Mouse (Mus musculus): ENCODE results near the gene Mapk8. TPM values are rescaled to one million over a fixed set of nuclear protein-coding genes. Genes with fewer than 3 reads are reported as not detected.

Mapk8 gene
- total and polyA plus RNA-seq, 2 experiments from 2014 or later = 34.7 to 193 TPM

GRCm38 (mm10) chr14:33334402-33334801 is 112.6 kb downstream of the Mapk8 start:
- DNase-seq (no peak), ATAC-seq (no peak)
- no peaks in the 10 kb centered on the region for H3K4me1 ChIP-seq (ENCODE audit: insufficient read depth)
- H3K27ac ChIP-seq (ENCODE audit: low read depth, low read length) = no peak overlapping the region
- no peaks in the 10 kb centered on the region for H3K27me3 ChIP-seq (ENCODE audit: insufficient read depth, low read length)
- whole genome bisulfite sequencing = 85% methylated on average over 4 of the region's 4 CpGs
- no peak for TF ChIP-seq CTCF (IDR thresholded peaks at IDR 0.05; ENCODE audit: low read depth)
- no peak overlapping the region for H3K4me2 ChIP-seq (ENCODE audit: low read depth)
- H3K4me3 ChIP-seq (ENCODE audit: low read depth, low read length) = no peak overlapping the region
- no peaks in the 10 kb centered on the region for H3K36me3 ChIP-seq (ENCODE audit: insufficient read depth)
- H3K9me3 ChIP-seq (ENCODE audit: low read length) = no peaks in the 10 kb centered on the region
- no peak overlapping the region for H3K9ac ChIP-seq

- no peaks in the 10 kb centered on the region for H3K4me1 ChIP-seq (ENCODE audit: insufficient read depth)
- no peaks in the 10 kb centered on the region for H3K27me3 ChIP-seq (ENCODE audit: insufficient read depth, low read length)
- H3K9me3 ChIP-seq (ENCODE audit: low read length) = no peaks in the 10 kb centered on the region
- ATAC-seq = no peak
- no peak overlapping the region for H3K27ac ChIP-seq (ENCODE audit: low read depth, low read length)
- H3K4me2 ChIP-seq (ENCODE audit: low read depth) = no peak overlapping the region
- H3K4me3 ChIP-seq (ENCODE audit: low read depth, low read length) = no peak overlapping the region
- H3K36me3 ChIP-seq (ENCODE audit: insufficient read depth) = no peaks in the 10 kb centered on the region
- DNase-seq = no peak
- peak; percentile 62 for TF ChIP-seq CTCF (IDR thresholded peaks at IDR 0.05; ENCODE audit: low read depth)
- 88% methylated on average over 4 of the region's 4 CpGs for WGBS
- H3K9ac ChIP-seq = no peak overlapping the region
Measured at GRCm38 (mm10) chr14:33333833-33334232, 113.1 kb downstream of the Mapk8 start.

- Histone ChIP-seq H3K27me3 (ENCODE audit: insufficient read depth, low read length) (no peaks in the 10 kb centered on the region), H3K9ac (no peak overlapping the region), H3K4me1 (ENCODE audit: insufficient read depth) (peaks cover 4% of the 10 kb centered on the region; the same call in 1 of the 2 replicates), H3K36me3 (ENCODE audit: insufficient read depth) (no peaks in the 10 kb centered on the region), H3K9me3 (ENCODE audit: low read length) (no peaks in the 10 kb centered on the region), H3K4me3 (ENCODE audit: low read depth, low read length) (no peak overlapping the region), H3K27ac (ENCODE audit: low read depth, low read length) (no peak overlapping the region), H3K4me2 (ENCODE audit: low read depth) (no peak overlapping the region)
- WGBS = 59% methylated on average over 4 of the region's 4 CpGs
- no peak for DNase-seq
- TF ChIP-seq CTCF (IDR thresholded peaks at IDR 0.05; ENCODE audit: low read depth) = no peak
- ATAC-seq = no peak
Measured at GRCm38 (mm10) chr14:33331627-33332026, 115.3 kb downstream of the Mapk8 start.

GRCm38 (mm10) chr14:33330986-33331385 is 116.0 kb downstream of the Mapk8 start:
- ATAC-seq (no peak), DNase-seq (no peak)
- Histone ChIP-seq H3K9me3 (ENCODE audit: low read length) (no peaks in the 10 kb centered on the region), H3K9ac (no peak overlapping the region), H3K27ac (ENCODE audit: low read depth, low read length) (no peak overlapping the region), H3K36me3 (ENCODE audit: insufficient read depth) (no peaks in the 10 kb centered on the region), H3K4me2 (ENCODE audit: low read depth) (no peak overlapping the region), H3K27me3 (ENCODE audit: insufficient read depth, low read length) (no peaks in the 10 kb centered on the region), H3K4me3 (ENCODE audit: low read depth, low read length) (no peak overlapping the region), H3K4me1 (ENCODE audit: insufficient read depth) (peaks cover 4% of the 10 kb centered on the region; the same call in 1 of the 2 replicates)
- WGBS = 64% methylated on average over 4 of the region's 4 CpGs
- 0 out of 2 replicates have a peak, but pooled peaks have one; percentile 23 for TF ChIP-seq CTCF (IDR thresholded peaks at IDR 0.05; ENCODE audit: low read depth)

GRCm38 (mm10) chr14:33329297-33329805 is 117.6 kb downstream of the Mapk8 start:
- no peaks in the 10 kb centered on the region for H3K9me3 ChIP-seq (ENCODE audit: low read length)
- no peaks in the 10 kb centered on the region for H3K36me3 ChIP-seq (ENCODE audit: insufficient read depth)
- WGBS = 89% methylated on average over 5 of the region's 5 CpGs
- H3K4me2 ChIP-seq (ENCODE audit: low read depth) = no peak overlapping the region
- H3K27ac ChIP-seq (ENCODE audit: low read depth, low read length) = no peak overlapping the region
- H3K4me3 ChIP-seq (ENCODE audit: low read depth, low read length) = no peak overlapping the region
- H3K27me3 ChIP-seq (ENCODE audit: insufficient read depth, low read length) = no peaks in the 10 kb centered on the region
- no peak overlapping the region for H3K9ac ChIP-seq
- H3K4me1 ChIP-seq (ENCODE audit: insufficient read depth) = peaks cover 4% of the 10 kb centered on the region; the same call in 1 of the 2 replicates
- ATAC-seq (no peak), DNase-seq (no peak)
- no peak for TF ChIP-seq CTCF (IDR thresholded peaks at IDR 0.05; ENCODE audit: low read depth)

- 25% methylated on average over 5 of the region's 5 CpGs for whole genome bisulfite sequencing
- ATAC-seq = peak; percentile 63
- no peak for DNase-seq
- H3K36me3 ChIP-seq (ENCODE audit: insufficient read depth) = no peaks in the 10 kb centered on the region
- H3K9me3 ChIP-seq (ENCODE audit: low read length) = no peaks in the 10 kb centered on the region
- H3K4me2 ChIP-seq (ENCODE audit: low read depth) = no peak overlapping the region
- no peak overlapping the region for H3K9ac ChIP-seq
- TF ChIP-seq CTCF (IDR thresholded peaks at IDR 0.05; ENCODE audit: low read depth) = no peak
- H3K4me3 ChIP-seq (ENCODE audit: low read depth, low read length) = no peak overlapping the region
- H3K27ac ChIP-seq (ENCODE audit: low read depth, low read length) = no peak overlapping the region
- H3K27me3 ChIP-seq (ENCODE audit: insufficient read depth, low read length) = no peaks in the 10 kb centered on the region
- H3K4me1 ChIP-seq (ENCODE audit: insufficient read depth) = peaks cover 4% of the 10 kb centered on the region; the same call in 1 of the 2 replicates
Measured at GRCm38 (mm10) chr14:33328369-33328768, 118.6 kb downstream of the Mapk8 start.

Other genes starting within 250 kb of the Mapk8 start
- gene Arhgap22, start 233.1 kb downstream of the Mapk8 start, total RNA-seq (2014; rRNA removed) = 1.8 and 3.3 TPM in 2 replicates
- gene Arhgap22, start 233.1 kb downstream of the Mapk8 start, polyA plus RNA-seq (2015; fragmentation: Nextera tagmentation; extraction: Ambion mirVana) = 2.2 and 3.9 TPM in 2 replicates
- gene Frmpd2, start 24.5 kb upstream of the Mapk8 start, total RNA-seq (2014; rRNA removed) = 0.54 and 1.6 TPM in 2 replicates
- 0.14 and 0.29 TPM in 2 replicates for gene Frmpd2, start 24.5 kb upstream of the Mapk8 start, polyA plus RNA-seq (2015; fragmentation: Nextera tagmentation; extraction: Ambion mirVana)
- gene Ptpn20, start 142.0 kb upstream of the Mapk8 start, total RNA-seq (2014; rRNA removed) = 0.33 and 0.92 TPM in 2 replicates
- 0.14 and 0.30 TPM in 2 replicates for gene Ptpn20, start 142.0 kb upstream of the Mapk8 start, polyA plus RNA-seq (2015; fragmentation: Nextera tagmentation; extraction: Ambion mirVana)